Mouse (Mus musculus): Measurements from ENCODE around the gene Synj1.

Synj1 gene

GRCm38 (mm10) chr16:90892081-90892480, 119.0 kb downstream of the Synj1 start:
- DNase-seq (ENCODE audit: low read depth, low spot score) = no peak

GRCm38 (mm10) chr16:90891601-90892000, 119.5 kb downstream of the Synj1 start:
- no peak for DNase-seq (ENCODE audit: low read depth, low spot score)

DNA sequence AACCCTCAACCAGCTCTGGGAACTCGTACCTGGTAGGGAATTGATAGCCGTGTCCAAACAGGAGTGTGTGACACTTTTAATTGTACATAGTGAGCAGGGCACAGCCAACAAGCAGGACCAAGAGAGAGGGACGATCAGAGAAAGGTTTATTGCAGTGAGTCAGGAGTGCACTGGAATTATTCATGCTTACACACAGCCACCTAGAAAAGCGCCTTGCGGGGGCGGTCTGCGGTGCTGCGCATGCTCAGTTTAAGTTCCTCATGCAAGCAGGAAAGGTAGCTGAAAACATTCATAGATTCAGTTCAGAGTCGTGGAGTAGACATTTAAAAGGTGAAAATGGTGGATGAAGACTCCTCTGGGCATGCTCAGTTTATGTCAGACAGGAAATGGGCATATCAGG, 120.4 kb downstream of the Synj1 start:
- no peak for DNase-seq (ENCODE audit: low read depth, low spot score)

Data from 3T3-L1 (cell line).